Mouse (Mus musculus): ENCODE results near the gene Rpia. TPM values are rescaled to one million over a fixed set of nuclear protein-coding genes. Genes with fewer than 3 reads are reported as not detected.
A peak's percentile ranks its signal among the peaks of the same experiment; 100 is the strongest.

Gene Rpia
- total and polyA plus RNA-seq, 3 experiments: 25.8 to 128 (median 41.5) TPM

- Histone ChIP-seq H3K9me3 (replicated peaks) (no peaks in the 10 kb centered on the region), H3K4me3 (ENCODE audit: low read depth, low read length) (no peak overlapping the region), H3K27me3 (ENCODE audit: insufficient read depth, low read length) (no peaks in the 10 kb centered on the region), H3K4me1 (ENCODE audit: insufficient read depth, low read depth, low read length) (peaks cover 41% of the 10 kb centered on the region), H3K36me3 (replicated peaks) (no peaks in the 10 kb centered on the region)
- ATAC-seq (ENCODE audit: extremely low read depth, insufficient number of reproducible peaks, low FRiP score, poor library complexity, severe bottlenecking): no peak
- TF ChIP-seq POLR2AphosphoS5 (IDR thresholded peaks at IDR 0.05; ENCODE audit: insufficient replicate concordance, low read depth, low read length): no peak
- no peak for TF ChIP-seq GATA2 (IDR thresholded peaks at IDR 0.05; ENCODE audit: borderline replicate concordance, low read depth, low read length)
- no peak for TF ChIP-seq GATA1 (IDR thresholded peaks at IDR 0.05; ENCODE audit: borderline replicate concordance, low read length)
- no peak for TF ChIP-seq TAL1 (conservative IDR thresholded peaks at IDR 0.05; ENCODE audit: low read depth, low read length)
- TF ChIP-seq CTCF (IDR thresholded peaks at IDR 0.05; ENCODE audit: low read depth, low read length): no peak
- no peak for DNase-seq (ENCODE audit: low spot score)
Measured at GRCm38 (mm10) chr6:70739456-70739855, 52.6 kb downstream of the Rpia start.

GRCm38 (mm10) chr6:70735528-70735927 is 56.5 kb downstream of the Rpia start:
- ATAC-seq (ENCODE audit: extremely low read depth, insufficient number of reproducible peaks, low FRiP score, poor library complexity, severe bottlenecking): no peak
- no peak for DNase-seq (ENCODE audit: low spot score)
- peaks cover 46% of the 10 kb centered on the region for H3K4me1 ChIP-seq (ENCODE audit: insufficient read depth, low read depth, low read length)

GRCm38 (mm10) chr6:70730828-70731227 is 61.2 kb downstream of the Rpia start:
- ATAC-seq (ENCODE audit: extremely low read depth, insufficient number of reproducible peaks, low FRiP score, poor library complexity, severe bottlenecking) (peak; percentile 92), DNase-seq (ENCODE audit: low spot score) (peak; percentile 46)
- TF ChIP-seq TAL1 (conservative IDR thresholded peaks at IDR 0.05; ENCODE audit: low read depth, low read length): peak; percentile 99
- 0 out of 2 replicates have a peak, but pooled peaks have one; percentile 22 for TF ChIP-seq GATA2 (IDR thresholded peaks at IDR 0.05; ENCODE audit: borderline replicate concordance, low read depth, low read length)
- no peak for TF ChIP-seq CTCF (IDR thresholded peaks at IDR 0.05; ENCODE audit: low read depth, low read length)
- TF ChIP-seq POLR2AphosphoS5 (IDR thresholded peaks at IDR 0.05; ENCODE audit: insufficient replicate concordance, low read depth, low read length): no peak
- TF ChIP-seq GATA1 (IDR thresholded peaks at IDR 0.05; ENCODE audit: borderline replicate concordance, low read length): no peak
- H3K4me1 ChIP-seq (ENCODE audit: insufficient read depth, low read depth, low read length): peaks cover 64% of the 10 kb centered on the region
- no peaks in the 10 kb centered on the region for H3K36me3 ChIP-seq (replicated peaks)
- H3K4me3 ChIP-seq (ENCODE audit: low read depth, low read length): no peak overlapping the region
- no peaks in the 10 kb centered on the region for H3K9me3 ChIP-seq (replicated peaks)
- no peaks in the 10 kb centered on the region for H3K27me3 ChIP-seq (ENCODE audit: insufficient read depth, low read length)

More at GRCm38 (mm10) chr6:70735528-70735927, 56.5 kb downstream of the Rpia start:
- H3K27me3 ChIP-seq (ENCODE audit: insufficient read depth, low read length): no peaks in the 10 kb centered on the region
- no peak overlapping the region for H3K4me3 ChIP-seq (ENCODE audit: low read depth, low read length)
- H3K9me3 ChIP-seq (replicated peaks): no peaks in the 10 kb centered on the region
- H3K36me3 ChIP-seq (replicated peaks): no peaks in the 10 kb centered on the region
- TF ChIP-seq POLR2AphosphoS5 (IDR thresholded peaks at IDR 0.05; ENCODE audit: insufficient replicate concordance, low read depth, low read length) (no peak), GATA2 (IDR thresholded peaks at IDR 0.05; ENCODE audit: borderline replicate concordance, low read depth, low read length) (no peak), TAL1 (conservative IDR thresholded peaks at IDR 0.05; ENCODE audit: low read depth, low read length) (no peak), CTCF (IDR thresholded peaks at IDR 0.05; ENCODE audit: low read depth, low read length) (no peak), GATA1 (IDR thresholded peaks at IDR 0.05; ENCODE audit: borderline replicate concordance, low read length) (no peak)

- Histone ChIP-seq H3K36me3 (replicated peaks) (no peaks in the 10 kb centered on the region), H3K27me3 (ENCODE audit: insufficient read depth, low read length) (no peaks in the 10 kb centered on the region), H3K4me1 (ENCODE audit: insufficient read depth, low read depth, low read length) (peaks cover 58% of the 10 kb centered on the region)
Measured at GRCm38 (mm10) chr6:70729125-70729524, 62.9 kb downstream of the Rpia start.

GRCm38 (mm10) chr6:70727094-70727721 is 64.8 kb downstream of the Rpia start:
- Histone ChIP-seq H3K36me3 (replicated peaks) (no peaks in the 10 kb centered on the region), H3K4me3 (ENCODE audit: low read depth, low read length) (no peak overlapping the region), H3K27me3 (ENCODE audit: insufficient read depth, low read length) (no peaks in the 10 kb centered on the region), H3K4me1 (ENCODE audit: insufficient read depth, low read depth, low read length) (peaks cover 59% of the 10 kb centered on the region), H3K9me3 (replicated peaks) (0 out of 2 replicates have a peak, but pooled peaks cover 2% of the 10 kb centered on the region)
- DNase-seq (ENCODE audit: low spot score): no peak
- no peak for TF ChIP-seq GATA2 (IDR thresholded peaks at IDR 0.05; ENCODE audit: borderline replicate concordance, low read depth, low read length)
- TF ChIP-seq CTCF (IDR thresholded peaks at IDR 0.05; ENCODE audit: low read depth, low read length): no peak
- TF ChIP-seq POLR2AphosphoS5 (IDR thresholded peaks at IDR 0.05; ENCODE audit: insufficient replicate concordance, low read depth, low read length): no peak
- TF ChIP-seq TAL1 (conservative IDR thresholded peaks at IDR 0.05; ENCODE audit: low read depth, low read length): peak; percentile 31; the same call in 1 of the 2 replicates
- ATAC-seq (ENCODE audit: extremely low read depth, insufficient number of reproducible peaks, low FRiP score, poor library complexity, severe bottlenecking): 0 out of 2 replicates have a peak, but pooled peaks have one; percentile 4

More at GRCm38 (mm10) chr6:70729125-70729524, 62.9 kb downstream of the Rpia start:
- ATAC-seq (ENCODE audit: extremely low read depth, insufficient number of reproducible peaks, low FRiP score, poor library complexity, severe bottlenecking) (peak; percentile 29; the same call in 1 of the 2 replicates), DNase-seq (ENCODE audit: low spot score) (no peak)
- Histone ChIP-seq H3K4me3 (ENCODE audit: low read depth, low read length) (no peak overlapping the region), H3K9me3 (replicated peaks) (0 out of 2 replicates have a peak, but pooled peaks cover 2% of the 10 kb centered on the region)
- TF ChIP-seq TAL1 (conservative IDR thresholded peaks at IDR 0.05; ENCODE audit: low read depth, low read length): peak; percentile 75
- no peak for TF ChIP-seq GATA2 (IDR thresholded peaks at IDR 0.05; ENCODE audit: borderline replicate concordance, low read depth, low read length)

- Histone ChIP-seq H3K4me1 (ENCODE audit: insufficient read depth, low read depth, low read length) (peaks cover 56% of the 10 kb centered on the region), H3K36me3 (replicated peaks) (no peaks in the 10 kb centered on the region), H3K27me3 (ENCODE audit: insufficient read depth, low read length) (no peaks in the 10 kb centered on the region), H3K4me3 (ENCODE audit: low read depth, low read length) (no peak overlapping the region), H3K9me3 (replicated peaks) (0 out of 2 replicates have a peak, but pooled peaks cover 2% of the 10 kb centered on the region)
- no peak for ATAC-seq (ENCODE audit: extremely low read depth, insufficient number of reproducible peaks, low FRiP score, poor library complexity, severe bottlenecking)
- no peak for DNase-seq (ENCODE audit: low spot score)
- no peak for TF ChIP-seq CTCF (IDR thresholded peaks at IDR 0.05; ENCODE audit: low read depth, low read length)
- TF ChIP-seq GATA2 (IDR thresholded peaks at IDR 0.05; ENCODE audit: borderline replicate concordance, low read depth, low read length): no peak
- no peak for TF ChIP-seq TAL1 (conservative IDR thresholded peaks at IDR 0.05; ENCODE audit: low read depth, low read length)
- no peak for TF ChIP-seq POLR2AphosphoS5 (IDR thresholded peaks at IDR 0.05; ENCODE audit: insufficient replicate concordance, low read depth, low read length)
- TF ChIP-seq GATA1 (IDR thresholded peaks at IDR 0.05; ENCODE audit: borderline replicate concordance, low read length): no peak
Measured at GRCm38 (mm10) chr6:70725639-70726038, 66.4 kb downstream of the Rpia start.
